Mouse (Mus musculus) myocyte (in vitro differentiated cells): ENCODE measurements at regions not wholly inside any gene's neighbourhood (a gene's known extent, or its start where the extent isn't known, plus 50 kb on each side); places are given as distances from the start of the nearest gene placed in this dataset.

Source experiments
- H3K27me3 ChIP-seq: one replicate; pipeline ENCODE4 v1.6.1; 2011; ENCODE audit not compliant: control insufficient read depth, insufficient read depth, insufficient read length
- H3K36me3 ChIP-seq: one replicate; pipeline ENCODE4 v1.6.1; 2011; ENCODE audit not compliant: control insufficient read depth, insufficient read depth
- H3K4me2 ChIP-seq: one replicate; pipeline ENCODE4 v1.6.1; 2011; ENCODE audit warnings: low read depth, control low read depth
- H3K4me3 ChIP-seq: one replicate; pipeline ENCODE4 v1.5.1; 2011; ENCODE audit warnings: mild to moderate bottlenecking, control low read depth, moderate library complexity
- H3K79me2 ChIP-seq: one replicate; pipeline ENCODE4 v1.6.1; 2011; ENCODE audit not compliant: control insufficient read depth, insufficient read depth
- H3ac ChIP-seq: one replicate; pipeline ENCODE4 v1.6.1; 2011; ENCODE audit not compliant: control insufficient read depth, insufficient read length
- CEBPB ChIP-seq: IDR thresholded peaks from 2 replicates; pipeline ENCODE4 v1.6.1; 2011; ENCODE audit warnings: mild to moderate bottlenecking, moderate library complexity; ENCODE audit not compliant: poor library complexity, insufficient read depth, severe bottlenecking
- E2F4 ChIP-seq: IDR thresholded peaks from one replicate; pipeline ENCODE4 v1.6.1; 2011; ENCODE audit warnings: mild to moderate bottlenecking, control low read depth, moderate library complexity; ENCODE audit not compliant: insufficient read depth
- MAX ChIP-seq: IDR thresholded peaks from one replicate; pipeline ENCODE4 v1.6.1; 2011; ENCODE audit warnings: low read depth, mild to moderate bottlenecking, control low read depth
- MYOD1 ChIP-seq, 3 experiments: IDR thresholded peaks; one replicate each; pipeline ENCODE4 v1.6.1; 2011; ENCODE audit warnings: control low read depth in 2 of 3, low read depth in 2 of 3, mild to moderate bottlenecking in 2 of 3, moderate library complexity in 1 of 3; ENCODE audit not compliant: insufficient read length in 2 of 3, control insufficient read depth in 1 of 3
- MYOG ChIP-seq, 3 experiments: IDR thresholded peaks; one replicate each; pipeline ENCODE4 v1.6.1; 2011; ENCODE audit warnings: control low read depth in 2 of 3, low read depth in 2 of 3, mild to moderate bottlenecking in 2 of 3; ENCODE audit not compliant: insufficient read length in 2 of 3, control insufficient read depth in 1 of 3, insufficient read depth in 1 of 3
- POLR2A ChIP-seq: IDR thresholded peaks from one replicate; pipeline ENCODE4 v1.6.1; 2011; ENCODE audit warnings: low read depth, mild to moderate bottlenecking, control low read depth, moderate library complexity; ENCODE audit not compliant: insufficient read length
- POLR2AphosphoS2 ChIP-seq: IDR thresholded peaks from one replicate; pipeline ENCODE4 v1.6.1; 2011; ENCODE audit warnings: low read depth, control low read depth; ENCODE audit not compliant: insufficient read length
- REST ChIP-seq: IDR thresholded peaks from one replicate; pipeline ENCODE4 v1.6.1; 2011; ENCODE audit warnings: mild to moderate bottlenecking, control low read depth, moderate library complexity; ENCODE audit not compliant: insufficient read depth, insufficient read length
- SRF ChIP-seq: IDR thresholded peaks from one replicate; pipeline ENCODE4 v1.6.1; 2011; ENCODE audit warnings: low read depth; ENCODE audit not compliant: control insufficient read depth, insufficient read length
- TCF12 ChIP-seq: IDR thresholded peaks from one replicate; pipeline ENCODE4 v1.6.1; 2011; ENCODE audit warnings: mild to moderate bottlenecking, control low read depth; ENCODE audit not compliant: poor library complexity, insufficient read depth, severe bottlenecking
- TCF3 ChIP-seq: IDR thresholded peaks from one replicate; pipeline ENCODE4 v1.6.1; 2011; ENCODE audit warnings: low read depth, control low read depth; ENCODE audit not compliant: insufficient read length
- USF1 ChIP-seq: IDR thresholded peaks from one replicate; pipeline ENCODE4 v1.6.1; 2011; ENCODE audit warnings: low read depth, mild to moderate bottlenecking, control low read depth, moderate library complexity

GRCm38 (mm10) chr3:81482742-81483141, 446.5 kb downstream of the Pdgfc start:
- Histone ChIP-seq H3K79me2 (no peaks in the 10 kb centered on the region), H3K27me3 (no peaks in the 10 kb centered on the region), H3K36me3 (no peaks in the 10 kb centered on the region), H3ac (no peak overlapping the region), H3K4me3 (no peak overlapping the region), H3K4me2 (no peak overlapping the region)
- TF ChIP-seq SRF = no peak
- TF ChIP-seq REST = no peak

- Histone ChIP-seq H3K27me3 (no peaks in the 10 kb centered on the region), H3K4me3 (no peak overlapping the region), H3K79me2 (no peaks in the 10 kb centered on the region), H3K36me3 (no peaks in the 10 kb centered on the region), H3ac (no peak overlapping the region), H3K4me2 (no peak overlapping the region)
- no peak for TF ChIP-seq TCF3
- no peak for TF ChIP-seq MYOG (IDR thresholded peaks at IDR 0.05; ENCODE audit: control insufficient read depth in 1 of 3, insufficient read depth in 1 of 3, insufficient read length in 2 of 3, low read depth in 2 of 3)
- no peak for TF ChIP-seq USF1
- no peak for TF ChIP-seq POLR2AphosphoS2
Measured at GRCm38 (mm10) chr3:81483363-81483762, 447.1 kb downstream of the Pdgfc start.

GRCm38 (mm10) chr3:81505316-81505715, 427.1 kb upstream of the Ctso start:
- TF ChIP-seq MYOD1 (IDR thresholded peaks at IDR 0.05; ENCODE audit: control insufficient read depth in 1 of 3, insufficient read length in 2 of 3, low read depth in 2 of 3) = no peak
- no peak for TF ChIP-seq TCF3
- TF ChIP-seq CEBPB = no peak
- no peak for TF ChIP-seq POLR2A
- no peak for TF ChIP-seq TCF12
- no peak for TF ChIP-seq MYOG (IDR thresholded peaks at IDR 0.05; ENCODE audit: control insufficient read depth in 1 of 3, insufficient read depth in 1 of 3, insufficient read length in 2 of 3, low read depth in 2 of 3)
- no peak for TF ChIP-seq MAX
- TF ChIP-seq E2F4 = no peak
- TF ChIP-seq USF1 = no peak
- no peak for TF ChIP-seq SRF
- no peak for TF ChIP-seq POLR2AphosphoS2
- no peak for TF ChIP-seq REST
- Histone ChIP-seq H3K4me2 (no peak overlapping the region), H3ac (no peak overlapping the region), H3K27me3 (no peaks in the 10 kb centered on the region), H3K36me3 (no peaks in the 10 kb centered on the region), H3K4me3 (no peak overlapping the region), H3K79me2 (no peaks in the 10 kb centered on the region)

GRCm38 (mm10) chr3:81508611-81509010, 423.8 kb upstream of the Ctso start:
- Histone ChIP-seq H3K79me2 (no peaks in the 10 kb centered on the region), H3K36me3 (no peaks in the 10 kb centered on the region), H3ac (no peak overlapping the region), H3K27me3 (no peaks in the 10 kb centered on the region), H3K4me2 (no peak overlapping the region), H3K4me3 (no peak overlapping the region)
- TF ChIP-seq MYOG (IDR thresholded peaks at IDR 0.05; ENCODE audit: control insufficient read depth in 1 of 3, insufficient read depth in 1 of 3, insufficient read length in 2 of 3, low read depth in 2 of 3) = no peak

GRCm38 (mm10) chr3:81521804-81522203, 410.6 kb upstream of the Ctso start:
- no peak overlapping the region for H3K4me3 ChIP-seq
- no peaks in the 10 kb centered on the region for H3K36me3 ChIP-seq
- H3K27me3 ChIP-seq = no peaks in the 10 kb centered on the region
- TF ChIP-seq TCF3 (no peak), USF1 (no peak), POLR2AphosphoS2 (no peak), TCF12 (no peak), POLR2A (no peak), MAX (no peak), REST (no peak), E2F4 (no peak), MYOG (IDR thresholded peaks at IDR 0.05; ENCODE audit: control insufficient read depth in 1 of 3, insufficient read depth in 1 of 3, insufficient read length in 2 of 3, low read depth in 2 of 3) (no peak), CEBPB (no peak), MYOD1 (IDR thresholded peaks at IDR 0.05; ENCODE audit: control insufficient read depth in 1 of 3, insufficient read length in 2 of 3, low read depth in 2 of 3) (no peak), SRF (no peak)
- no peak overlapping the region for H3K4me2 ChIP-seq
- no peaks in the 10 kb centered on the region for H3K79me2 ChIP-seq
- H3ac ChIP-seq = no peak overlapping the region
